Mouse (Mus musculus) bone marrow macrophage, adult 2 months (primary cell): Measurements from ENCODE around the gene Fam19a5. TPM values are rescaled to one million over a fixed set of nuclear protein-coding genes. Genes with fewer than 3 reads are reported as not detected.

ENCODE experiments used
- H3K27ac ChIP-seq: 2 replicates; pipeline ENCODE4 v1.5.1; 2012; ENCODE audit warnings: low read depth, low read length; ENCODE audit not compliant: insufficient read depth
- H3K4me1 ChIP-seq: 2 replicates; pipeline ENCODE4 v1.6.1; 2012; ENCODE audit warnings: low read length; ENCODE audit not compliant: control insufficient read depth, insufficient read depth
- H3K4me3 ChIP-seq: 2 replicates; pipeline ENCODE4 v1.5.1; 2012; ENCODE audit warnings: mild to moderate bottlenecking, low read length, moderate library complexity; ENCODE audit not compliant: insufficient read depth
- CTCF ChIP-seq: IDR thresholded peaks from 2 replicates; pipeline ENCODE4 v1.5.1; 2012; ENCODE audit warnings: low read depth, mild to moderate bottlenecking, low read length, moderate library complexity
- POLR2A ChIP-seq: IDR thresholded peaks from 2 replicates; pipeline ENCODE4 v1.6.1; 2012; ENCODE audit warnings: mild to moderate bottlenecking, low read depth, low read length, borderline replicate concordance
- polyA plus RNA-seq: library from polyadenylated mRNA; stranded (reverse); fragments of >200 nt; gene quantifications from 2 replicates; pipeline ENCODE4 v1.2.4, GENCODE M21; 2012; ENCODE audit not compliant: missing spikeins, insufficient read depth, insufficient read length

Gene Fam19a5
- polyA plus RNA-seq, 1 experiment, result not detected

DNA sequence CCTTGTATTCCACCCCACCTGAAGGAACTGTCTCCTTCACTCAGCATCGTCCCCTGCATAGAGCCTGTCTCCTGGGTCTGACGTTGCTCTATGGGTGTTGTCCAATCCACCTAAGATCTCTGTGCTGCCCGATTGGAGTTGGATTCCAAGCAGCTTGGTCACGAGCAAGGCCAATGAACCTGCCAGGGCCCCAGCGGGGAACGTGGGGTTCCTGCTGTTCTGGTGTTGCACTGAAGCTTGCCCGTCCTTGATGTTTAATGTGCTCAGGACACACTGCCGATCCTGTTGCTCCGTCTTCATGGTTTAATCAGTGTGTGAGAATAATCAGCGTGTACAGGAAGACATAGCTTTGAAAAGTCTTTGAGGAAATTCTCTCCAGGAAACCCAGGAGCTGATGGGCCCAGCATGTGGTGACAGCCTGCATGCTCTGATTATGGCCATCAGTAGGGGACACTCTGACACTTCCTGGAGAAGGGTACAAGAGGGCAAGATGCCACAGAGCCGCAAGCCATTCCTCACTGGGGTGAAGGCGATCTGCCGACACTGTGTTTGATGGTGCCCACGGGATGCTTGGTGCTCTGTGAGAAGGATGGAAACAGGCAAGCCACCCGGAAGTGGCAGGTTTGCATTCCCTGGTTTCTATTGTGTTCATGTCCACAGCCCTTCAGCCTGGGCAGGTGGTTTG, 147.3 kb downstream of the Fam19a5 start:
- TF ChIP-seq CTCF (no peak), POLR2A (no peak)
- H3K4me1 ChIP-seq, result no peaks in the 10 kb centered on the region
- H3K27ac ChIP-seq, result no peak overlapping the region
- H3K4me3 ChIP-seq, result no peak overlapping the region

DNA sequence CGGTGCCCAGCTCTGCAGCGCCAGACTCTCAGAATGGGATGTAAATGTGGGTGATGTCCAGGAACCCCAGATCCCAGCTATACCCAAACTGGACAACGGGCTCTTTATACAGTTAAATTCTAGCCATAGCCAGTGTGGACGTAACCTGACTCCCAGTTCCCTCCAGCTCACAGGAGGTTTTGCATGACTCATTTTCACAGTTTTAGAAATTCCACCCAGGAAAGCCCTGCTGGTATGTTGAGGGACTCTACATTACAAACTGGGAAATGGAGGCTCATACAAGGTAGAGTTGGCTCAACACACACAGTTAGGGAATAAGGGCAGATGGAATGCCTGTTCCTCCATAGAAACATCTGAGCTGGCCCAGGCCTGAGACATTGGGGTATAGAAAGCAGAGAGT, 147.9 kb downstream of the Fam19a5 start:
- H3K27ac ChIP-seq, result no peak overlapping the region
- H3K4me3 ChIP-seq, result no peak overlapping the region
- H3K4me1 ChIP-seq, result no peaks in the 10 kb centered on the region
- no peak for TF ChIP-seq CTCF
- no peak for TF ChIP-seq POLR2A

DNA sequence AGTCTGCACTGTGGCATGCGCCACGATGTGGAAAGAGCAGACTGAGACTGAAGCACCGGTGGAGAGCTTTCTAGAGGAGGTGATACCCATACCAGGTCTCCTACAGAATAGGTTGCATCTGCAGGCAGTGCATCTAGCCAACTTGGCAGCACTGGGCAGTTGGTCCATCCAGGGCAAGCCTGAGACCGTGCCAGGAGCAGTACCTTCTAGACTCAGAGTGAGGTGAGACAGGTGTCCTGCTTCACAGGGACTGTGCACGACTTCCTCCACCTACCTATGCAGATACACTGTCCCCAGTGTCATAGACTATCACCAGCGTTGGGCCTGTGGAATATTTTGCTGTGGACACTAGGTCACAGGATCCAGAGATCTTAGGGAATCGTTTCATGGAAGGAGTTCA, 148.3 kb downstream of the Fam19a5 start:
- no peak overlapping the region for H3K4me3 ChIP-seq
- no peak overlapping the region for H3K27ac ChIP-seq
- TF ChIP-seq POLR2A (no peak), CTCF (no peak)
- no peaks in the 10 kb centered on the region for H3K4me1 ChIP-seq

DNA sequence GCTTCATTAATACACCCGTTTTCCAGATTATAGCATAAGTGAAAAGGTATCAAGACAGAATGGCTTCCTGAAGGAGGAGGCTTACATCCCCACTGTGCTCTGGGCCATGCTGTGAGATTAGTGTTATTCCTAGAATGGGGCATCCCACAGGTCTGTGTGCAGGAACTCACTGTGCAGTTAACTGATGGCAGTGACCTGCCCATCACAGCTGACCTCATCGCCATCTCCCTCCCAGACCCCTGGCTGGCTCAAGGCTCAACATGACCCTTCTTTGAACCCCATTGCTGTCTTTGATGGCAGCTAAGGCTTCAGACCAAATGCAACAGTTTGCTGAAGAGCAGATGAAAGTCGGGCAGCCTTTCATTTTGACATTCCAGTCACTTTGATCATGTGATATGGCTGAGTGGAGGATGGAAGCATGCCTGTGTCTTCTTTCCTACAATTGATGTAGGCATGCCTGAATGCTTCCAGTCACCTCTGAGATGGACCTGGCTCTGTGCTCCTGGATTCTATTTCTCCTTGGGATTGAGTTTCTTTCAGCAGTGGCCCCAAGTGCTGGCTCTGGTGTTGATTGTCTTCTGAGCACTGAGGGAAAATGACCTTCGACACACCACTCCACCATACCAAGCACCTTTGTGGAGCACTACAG, 148.9 kb downstream of the Fam19a5 start:
- Histone ChIP-seq H3K27ac (no peak overlapping the region), H3K4me1 (no peaks in the 10 kb centered on the region), H3K4me3 (no peak overlapping the region)
- TF ChIP-seq CTCF (no peak), POLR2A (no peak)

DNA sequence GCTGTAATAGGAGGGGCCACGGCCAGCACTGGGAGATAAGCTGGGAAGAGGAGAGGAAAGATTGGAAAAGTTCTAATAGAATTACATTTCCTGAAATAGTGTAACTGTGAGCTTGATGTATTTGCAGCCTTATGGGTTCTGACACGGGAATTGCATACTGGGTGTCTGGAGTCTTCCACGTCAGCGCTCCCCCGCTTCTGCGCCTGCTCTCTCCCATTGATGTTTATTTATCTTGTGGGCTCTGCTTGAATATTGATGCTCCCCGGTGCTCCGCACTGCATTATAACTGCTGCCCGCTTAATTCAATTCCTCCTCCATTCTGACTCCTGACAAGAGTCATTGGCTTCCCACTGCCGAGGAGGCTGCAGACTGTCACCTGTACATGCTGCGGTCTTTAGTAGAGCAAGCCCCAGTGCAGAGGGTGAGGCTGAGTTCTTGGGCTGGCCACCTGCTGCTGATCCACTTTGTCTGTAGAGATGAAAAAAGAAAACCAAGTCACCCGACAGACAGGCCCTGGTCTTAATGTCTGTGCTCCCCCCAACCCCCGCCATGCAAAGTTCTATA, 153.4 kb downstream of the Fam19a5 start:
- H3K4me1 ChIP-seq, result no peaks in the 10 kb centered on the region
- TF ChIP-seq POLR2A, result no peak
- TF ChIP-seq CTCF, result no peak
- no peak overlapping the region for H3K27ac ChIP-seq
- no peak overlapping the region for H3K4me3 ChIP-seq

DNA sequence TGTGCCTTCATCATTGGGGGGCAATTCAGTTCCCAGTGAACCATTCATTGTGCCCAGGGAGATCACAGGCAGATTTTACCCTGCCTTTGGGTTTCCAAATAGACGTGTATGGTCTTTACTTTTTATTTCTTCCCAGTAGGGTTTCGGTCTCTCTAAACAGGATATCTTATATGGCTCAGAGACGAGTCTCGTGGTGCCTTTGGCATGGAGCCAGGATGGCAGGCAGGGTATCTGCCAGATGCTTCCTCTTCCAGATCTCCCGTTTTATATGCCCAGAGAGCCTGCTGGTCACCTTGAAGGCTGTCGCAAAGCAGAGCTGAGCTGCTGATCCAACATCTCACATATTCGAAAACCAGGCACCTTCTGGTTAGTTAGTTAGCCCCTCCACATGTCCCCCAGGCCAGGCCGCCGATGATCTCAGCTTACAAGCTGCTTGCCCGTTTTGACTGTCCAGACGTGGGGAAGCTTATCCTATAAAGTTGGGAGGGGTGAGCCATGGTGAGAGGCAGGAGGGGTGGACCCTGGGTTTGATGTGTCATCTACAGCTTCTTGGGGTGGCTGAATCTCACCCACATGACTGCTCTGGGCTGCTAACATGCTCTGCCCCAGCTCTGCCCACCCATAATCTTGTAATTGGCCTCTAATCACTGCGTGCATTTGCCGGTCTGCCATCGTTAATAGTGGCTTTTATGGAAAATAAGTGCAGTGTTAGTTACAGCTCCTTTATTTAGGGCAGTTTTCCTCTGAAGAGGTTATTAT, 154.6 kb downstream of the Fam19a5 start:
- Histone ChIP-seq H3K4me3 (no peak overlapping the region), H3K4me1 (no peaks in the 10 kb centered on the region), H3K27ac (no peak overlapping the region)
- TF ChIP-seq POLR2A (no peak), CTCF (no peak)

DNA sequence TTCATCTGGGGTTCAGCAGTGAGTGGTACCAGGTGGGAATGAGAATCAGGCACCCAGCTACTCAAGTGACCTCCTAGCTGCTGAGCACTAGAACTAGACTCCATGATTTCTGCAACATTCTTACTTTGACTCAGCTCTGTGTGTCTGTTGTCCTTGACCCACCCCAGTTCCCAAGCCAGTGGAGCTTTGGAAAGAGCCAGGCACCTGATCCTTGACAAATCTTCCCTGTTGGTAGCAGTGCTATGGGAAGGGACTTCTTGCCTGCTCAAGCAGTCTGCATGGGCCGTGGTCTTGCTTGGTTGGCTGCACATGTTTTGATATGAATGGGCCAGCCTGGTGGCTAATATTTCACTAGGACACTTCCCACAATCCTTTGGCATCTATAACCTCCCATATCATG, 158.7 kb downstream of the Fam19a5 start:
- H3K4me3 ChIP-seq, result no peak overlapping the region
- H3K27ac ChIP-seq, result no peak overlapping the region
- H3K4me1 ChIP-seq, result no peaks in the 10 kb centered on the region
- TF ChIP-seq CTCF (no peak), POLR2A (no peak)

DNA sequence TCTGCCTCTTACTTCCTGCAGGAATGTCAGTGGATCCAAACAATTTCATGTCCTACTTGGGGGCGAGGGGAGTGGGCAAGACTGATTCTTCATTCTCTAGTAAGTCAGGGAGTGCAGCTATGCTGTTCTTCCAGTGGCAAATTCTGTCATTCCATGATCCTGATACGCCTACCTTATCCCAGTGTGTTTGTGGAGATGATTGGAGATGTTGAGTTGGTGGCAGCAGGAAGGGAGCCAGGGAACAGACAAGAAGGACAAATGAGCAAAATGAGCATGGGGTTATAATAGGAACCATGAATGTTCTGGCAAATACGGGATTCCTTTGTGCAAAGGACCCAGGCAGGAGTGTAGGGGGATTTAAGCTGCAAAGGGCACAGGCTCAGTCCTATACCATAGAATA, 159.2 kb downstream of the Fam19a5 start:
- Histone ChIP-seq H3K4me1 (no peaks in the 10 kb centered on the region), H3K27ac (no peak overlapping the region), H3K4me3 (no peak overlapping the region)
- TF ChIP-seq POLR2A (no peak), CTCF (no peak)

DNA sequence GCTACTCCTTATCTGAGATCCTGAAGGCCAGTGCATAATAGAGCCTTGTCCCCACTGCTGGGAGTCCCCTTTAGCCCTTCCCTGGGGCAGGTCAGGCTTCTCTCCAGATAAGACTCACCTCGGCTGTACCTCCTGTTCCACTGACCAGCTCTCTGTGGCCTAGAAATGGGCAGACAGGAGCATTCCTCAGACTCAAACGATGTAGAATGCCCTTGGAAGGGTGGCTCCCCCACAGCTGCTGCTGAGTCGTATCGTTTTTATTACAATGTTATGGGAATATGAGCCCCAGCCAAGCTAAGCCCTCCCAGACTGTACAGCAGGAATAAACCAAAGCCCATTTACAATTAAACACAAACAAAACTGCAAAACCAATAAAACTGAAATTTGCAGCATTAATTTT, 167.7 kb downstream of the Fam19a5 start:
- H3K27ac ChIP-seq, result no peak overlapping the region
- no peak overlapping the region for H3K4me3 ChIP-seq
- H3K4me1 ChIP-seq, result no peaks in the 10 kb centered on the region
- TF ChIP-seq POLR2A, result no peak
- no peak for TF ChIP-seq CTCF

DNA sequence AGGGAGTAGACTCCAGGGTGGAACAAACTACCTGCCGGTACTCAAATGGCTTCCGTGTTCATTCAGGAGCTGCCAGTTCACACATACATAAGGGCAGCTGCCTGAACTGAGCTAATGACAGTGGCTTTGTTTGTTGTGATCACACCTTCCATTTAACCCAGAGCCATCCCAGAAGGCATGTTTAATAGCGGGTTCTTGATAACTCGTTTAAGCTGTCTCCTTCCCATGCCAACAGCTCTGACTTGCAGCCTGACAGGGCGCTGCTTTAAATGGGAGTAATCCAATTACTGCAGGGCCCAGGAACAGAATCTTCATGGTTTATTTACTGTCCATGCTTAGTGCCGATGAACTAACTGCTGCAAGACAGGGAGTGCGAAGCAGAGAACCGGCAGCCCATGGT, 168.1 kb downstream of the Fam19a5 start:
- TF ChIP-seq POLR2A (no peak), CTCF (no peak)
- H3K4me1 ChIP-seq, result no peaks in the 10 kb centered on the region
- no peak overlapping the region for H3K27ac ChIP-seq
- H3K4me3 ChIP-seq, result no peak overlapping the region
